Mouse (Mus musculus): ENCODE data around the gene Wdr48.

Gene Wdr48

GRCm38 (mm10) chr9:119894339-119895009 is at the start of gene Wdr48:
Gene Wdr48 (plus strand): TSS chr9:119894878.
- DNase-seq: peak; percentile 98

DNA sequence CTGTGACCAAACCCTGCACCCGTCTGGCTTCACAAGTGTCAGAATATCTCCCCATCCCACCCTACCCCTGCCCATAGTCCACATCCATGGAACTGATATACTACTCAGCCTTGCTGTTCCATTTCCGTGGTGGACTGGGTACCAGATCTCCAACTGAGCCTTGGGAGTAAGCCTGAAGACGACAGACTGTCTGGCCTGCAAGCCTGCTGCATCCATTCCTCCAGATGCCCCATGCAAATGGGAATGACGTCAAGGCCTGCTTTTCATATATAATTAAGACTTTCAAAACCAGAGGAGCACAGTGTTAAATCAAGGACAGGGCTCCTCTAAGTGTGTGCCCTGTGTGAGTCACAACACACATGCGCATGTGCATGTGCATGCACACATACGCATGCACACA is 47.5 kb upstream of the Wdr48 start:
- DNase-seq: no peak

GRCm38 (mm10) chr9:119848671-119849070 is 46.0 kb upstream of the Wdr48 start:
- DNase-seq: no peak

DNA sequence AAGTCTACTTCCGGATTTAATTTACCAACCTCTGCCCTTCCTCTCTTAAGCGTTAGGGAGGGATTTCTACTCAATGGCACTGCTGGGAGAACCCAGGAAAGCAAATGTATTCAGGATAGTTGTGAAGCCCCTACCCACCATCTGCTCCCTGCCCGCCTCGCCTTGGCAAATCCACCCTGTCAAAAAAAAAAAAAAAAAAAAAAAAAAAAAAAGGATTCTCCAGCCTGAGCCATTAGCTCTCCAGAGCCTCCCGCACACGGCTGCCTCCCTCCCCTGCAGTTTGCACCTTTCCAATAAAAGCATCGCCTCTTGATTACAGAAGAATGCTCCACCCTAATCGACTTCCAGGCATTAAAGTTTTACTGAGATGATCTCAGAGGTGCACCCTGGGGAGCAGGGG is 45.5 kb upstream of the Wdr48 start:
- DNase-seq: no peak

DNA sequence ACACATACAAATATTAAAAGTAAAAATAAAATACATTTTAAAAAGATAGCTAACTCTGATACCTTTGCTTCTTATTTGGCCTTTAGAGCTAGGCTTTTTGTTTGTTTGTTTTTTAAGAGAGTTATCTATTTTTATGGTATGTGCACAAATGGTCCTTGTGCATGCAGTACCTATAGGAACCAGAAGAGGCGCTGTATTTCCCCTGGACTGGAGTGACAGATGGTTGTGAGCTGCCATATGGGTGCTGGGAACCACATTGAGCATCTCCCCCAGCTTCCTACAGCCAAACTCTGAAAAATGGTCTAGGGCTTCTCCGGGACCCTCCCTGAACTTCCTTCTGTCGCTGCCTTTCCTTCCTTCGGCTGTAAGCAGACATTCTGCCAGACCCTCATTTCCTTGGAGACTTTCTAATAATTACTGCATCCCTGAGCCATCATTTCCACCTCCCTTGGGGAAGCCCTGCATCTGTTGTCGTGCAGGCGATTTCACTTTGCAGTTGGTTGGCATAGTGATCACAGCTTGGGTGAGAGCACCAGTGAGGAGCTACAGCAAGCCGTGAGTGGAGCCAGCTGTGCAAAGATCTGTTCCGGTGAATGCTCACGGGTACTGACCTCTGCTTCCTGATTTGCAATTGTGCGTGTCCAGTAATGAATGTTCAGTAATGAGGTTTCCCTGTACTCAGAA is 42.2 kb upstream of the Wdr48 start:
- DNase-seq: no peak

GRCm38 (mm10) chr9:119853071-119853846 is 41.4 kb upstream of the Wdr48 start:
- DNase-seq: no peak

GRCm38 (mm10) chr9:119854170-119854569 is 40.5 kb upstream of the Wdr48 start:
- DNase-seq: no peak

GRCm38 (mm10) chr9:119887144-119887901 is 7.4 kb upstream of the Wdr48 start:
- no peak for DNase-seq

GRCm38 (mm10) chr9:119888843-119889246 is 5.8 kb upstream of the Wdr48 start:
- no peak for DNase-seq

DNA sequence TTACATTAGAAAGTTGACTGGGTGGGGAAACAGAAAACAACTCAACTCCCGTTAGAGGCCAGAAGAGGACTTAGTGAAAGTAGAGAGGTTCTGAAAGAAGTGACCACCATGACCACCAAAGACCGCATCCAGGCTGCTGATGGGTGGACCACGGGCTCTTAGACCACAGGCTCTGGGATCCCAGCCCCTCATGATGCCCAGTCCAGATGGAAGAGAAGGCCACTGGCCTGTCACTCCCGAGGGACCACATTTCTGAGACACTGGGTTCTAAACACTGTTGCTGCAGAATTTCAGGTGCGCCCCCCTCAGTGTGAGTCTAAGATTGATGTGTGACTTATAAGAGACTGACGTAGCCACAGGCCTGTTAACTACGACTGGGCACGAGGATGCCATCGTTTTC is 5.2 kb upstream of the Wdr48 start:
- no peak for DNase-seq

DNA sequence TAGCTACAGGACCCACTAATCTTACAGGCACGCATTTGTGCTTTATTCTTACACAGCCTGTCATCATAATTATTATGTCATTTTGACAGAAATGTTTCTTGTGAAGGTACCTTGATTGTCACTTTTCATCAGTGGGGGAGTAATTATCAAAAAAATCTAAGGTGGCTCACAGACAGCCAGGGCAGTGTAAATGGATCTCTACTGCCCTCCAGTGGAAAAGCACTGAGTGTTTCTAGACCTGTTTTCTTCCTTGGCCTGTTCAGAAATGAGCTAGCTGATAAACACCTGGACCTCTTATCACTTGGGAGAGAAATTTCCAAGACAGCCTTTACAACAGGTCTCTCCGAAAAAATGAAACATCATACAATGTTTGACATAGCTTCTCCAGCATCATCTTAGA is 4.0 kb upstream of the Wdr48 start:
- peak; percentile 32 for DNase-seq

- DNase-seq: no peak
Observed at GRCm38 (mm10) chr9:119893881-119894280, 797 bp upstream of the Wdr48 start.

DNA sequence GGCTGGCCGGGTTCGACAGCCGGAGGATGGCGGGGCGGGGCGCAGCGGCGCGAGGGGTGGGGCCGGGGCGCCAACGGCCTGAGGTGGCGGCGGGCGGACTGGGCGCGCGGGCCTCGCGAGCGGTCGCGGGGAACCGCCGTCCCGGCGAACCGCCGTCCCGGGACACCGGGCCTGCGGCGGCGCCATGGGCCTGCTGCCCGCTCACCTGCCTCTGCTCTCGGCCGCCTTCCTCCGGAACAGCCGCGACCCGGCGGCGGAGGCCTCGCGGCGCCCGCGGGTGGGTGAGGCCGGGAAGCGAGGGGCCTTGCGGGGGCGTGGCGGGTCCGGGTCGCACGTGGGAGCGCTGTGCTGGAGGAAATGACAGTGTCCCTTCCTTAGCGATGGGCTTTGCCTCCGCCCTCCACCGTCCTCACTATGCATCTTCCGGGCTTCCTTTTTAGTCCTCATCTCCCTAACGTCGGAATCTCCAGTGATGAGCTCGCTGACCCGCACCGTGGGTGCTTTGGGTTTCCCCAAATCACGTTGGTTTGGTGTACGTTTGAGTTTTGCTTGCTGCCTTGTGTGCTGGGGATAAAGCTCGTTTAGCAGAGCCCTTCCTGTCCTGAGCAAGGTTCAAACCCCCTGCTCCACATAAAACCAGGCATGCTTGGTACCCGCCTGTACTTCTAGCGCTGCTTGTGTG is 503 bp downstream of the Wdr48 start:
- DNase-seq: peak; percentile 53

DNA sequence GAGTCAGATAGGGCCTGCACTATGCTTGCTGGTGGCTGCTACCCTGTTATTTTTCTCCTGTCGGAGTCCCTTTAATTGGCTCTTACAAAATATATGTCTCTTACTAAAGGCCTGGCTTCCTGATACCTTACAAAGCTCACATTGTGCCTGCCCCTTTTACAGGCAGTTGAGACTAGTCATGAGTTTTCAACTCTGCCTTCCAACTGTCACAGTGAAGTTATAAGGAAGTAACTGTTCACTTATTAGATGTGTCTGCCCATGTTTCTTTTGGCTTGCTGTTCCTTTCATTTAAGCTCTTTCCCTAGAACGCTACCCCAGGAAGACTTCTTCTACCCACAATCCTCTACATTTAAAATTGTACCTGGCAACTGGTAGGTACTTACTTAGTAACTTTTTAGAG is 4.8 kb downstream of the Wdr48 start:
- no peak for DNase-seq

- DNase-seq: no peak
Observed at GRCm38 (mm10) chr9:119902410-119903151, 7.9 kb downstream of the Wdr48 start.

- DNase-seq: no peak
Observed at GRCm38 (mm10) chr9:119908708-119909107, 14.0 kb downstream of the Wdr48 start.

- no peak for DNase-seq
Observed at GRCm38 (mm10) chr9:119909931-119910330, 15.3 kb downstream of the Wdr48 start.

DNA sequence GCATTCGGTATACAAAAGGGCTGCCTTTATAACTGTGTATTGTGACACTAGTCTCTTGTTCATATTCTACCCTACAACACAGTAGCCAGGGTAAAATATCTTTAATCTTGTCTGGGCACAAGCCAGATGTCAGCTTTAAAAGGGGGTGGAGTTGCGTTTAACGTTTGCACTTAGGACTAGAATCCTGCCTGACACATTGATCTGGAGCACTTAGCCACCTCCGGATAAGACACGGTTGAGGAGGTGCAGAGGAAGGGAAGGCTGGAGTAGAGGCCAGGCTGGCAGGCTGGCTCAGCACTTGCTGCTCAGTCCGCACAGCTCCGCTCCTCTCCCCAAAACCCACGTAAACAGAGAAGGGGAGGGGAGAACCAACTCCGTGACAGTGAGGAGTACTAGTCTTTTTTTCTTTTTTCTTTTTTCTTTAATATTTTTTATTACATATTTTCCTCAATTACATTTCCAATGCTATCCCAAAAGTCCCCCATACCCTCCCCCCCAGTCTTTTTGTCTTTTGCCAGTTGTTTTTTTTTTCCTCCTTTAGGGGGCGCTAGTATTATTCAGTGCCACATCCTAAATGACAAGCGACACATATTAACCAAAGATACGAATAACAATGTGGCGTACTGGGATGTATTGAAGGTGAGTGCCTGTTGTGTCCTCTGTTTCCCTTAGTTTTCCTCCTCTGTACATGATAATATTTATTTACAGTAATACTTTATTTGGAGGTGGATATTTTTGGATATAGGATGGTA is 18.6 kb downstream of the Wdr48 start:
- DNase-seq: no peak

DNA sequence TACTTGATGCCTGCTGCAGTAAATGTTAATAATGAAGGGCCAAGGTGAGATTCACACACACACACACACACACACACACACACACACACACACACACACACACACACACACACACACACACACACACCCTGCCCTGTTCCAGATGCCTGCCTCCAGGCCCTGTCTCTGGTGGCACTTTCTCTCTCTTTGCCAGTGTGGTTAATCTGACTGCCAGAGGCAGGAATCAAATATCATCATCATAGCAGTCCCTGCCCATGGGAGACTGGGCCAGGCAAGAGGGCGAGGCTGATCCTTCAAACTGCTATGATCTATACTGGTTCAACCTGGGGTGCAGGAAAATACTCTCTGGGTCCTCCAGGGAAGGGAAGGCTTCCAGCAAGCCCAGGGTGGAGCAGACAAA is 25.2 kb downstream of the Wdr48 start:
- no peak for DNase-seq

DNA sequence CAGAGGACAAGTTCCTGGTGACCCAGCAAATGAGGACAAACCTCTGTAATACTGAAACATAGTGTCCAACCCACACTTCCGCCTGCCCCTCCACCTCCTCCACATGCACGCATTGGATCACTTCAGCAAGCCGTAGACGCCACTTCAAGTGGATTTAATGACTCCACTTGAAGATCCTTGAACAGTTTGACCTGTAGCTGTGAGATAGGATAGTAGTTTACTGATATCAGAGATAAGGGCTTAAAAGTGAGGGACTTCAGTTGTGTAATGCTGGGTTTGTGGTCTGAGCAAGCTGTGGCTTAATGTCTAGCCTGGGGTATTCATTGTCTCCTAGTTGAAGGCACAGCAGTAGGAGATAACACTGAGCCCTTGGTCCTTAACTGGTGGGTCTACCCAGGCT is 28.8 kb downstream of the Wdr48 start:
- no peak for DNase-seq

DNA sequence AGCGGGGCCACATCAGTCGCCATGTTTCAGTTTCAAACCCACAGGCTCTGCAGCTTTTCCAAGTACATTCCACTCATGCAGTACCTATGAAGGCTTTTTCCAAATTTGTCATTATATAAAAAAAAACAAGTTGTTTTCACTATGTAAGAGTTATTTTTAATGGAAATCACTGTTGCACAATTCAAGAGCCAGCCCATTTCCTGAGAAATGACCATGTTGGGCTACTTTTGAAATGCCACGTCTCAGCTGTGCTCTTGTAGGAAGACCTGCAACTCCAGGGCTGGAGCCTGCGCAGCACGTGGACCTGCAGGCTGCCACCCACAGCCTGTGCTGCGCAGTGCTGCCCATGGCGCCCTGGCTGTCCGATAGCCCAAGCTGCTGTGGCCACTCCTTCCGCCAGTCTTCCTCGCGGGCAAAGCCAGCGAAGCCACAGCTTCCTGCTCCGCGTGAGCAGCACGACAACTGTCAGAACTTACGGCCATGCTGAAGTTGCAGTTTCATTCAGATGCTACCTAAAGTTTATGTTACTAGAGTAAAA is 30.5 kb downstream of the Wdr48 start:
- DNase-seq: peak; percentile 10

All from lung, postnatal 14 days (tissue).